Mouse (Mus musculus) cerebellum, adult 2 months (tissue): ENCODE data around the gene Usp24. TPM values are rescaled to one million over a fixed set of nuclear protein-coding genes. Genes with fewer than 3 reads are reported as not detected.
"Not testable (repeated sequence)": the region's sequence is repeated elsewhere in the genome, so short reads cannot be mapped to it uniquely, and the experiment has no call there.

Experiments
- DNase-seq, 2 experiments: peaks; one replicate each; pipeline ENCODE4 v3.0.0; 2021
- H3K27ac ChIP-seq: fragments of 200-500 bp; 2 replicates; pipeline ENCODE4 v1.5.1; 2012; ENCODE audit warnings: low read length, control low read depth, inconsistent platforms; ENCODE audit not compliant: insufficient read depth
- H3K27me3 ChIP-seq: fragments of 200-500 bp; 2 replicates; pipeline ENCODE4 v1.6.1; 2012; ENCODE audit warnings: inconsistent platforms, mild to moderate bottlenecking, low read length, moderate library complexity; ENCODE audit not compliant: control insufficient read depth, insufficient read depth
- H3K4me1 ChIP-seq: fragments of 200-500 bp; 2 replicates; pipeline ENCODE4 v1.6.1; 2011; ENCODE audit warnings: low read length; ENCODE audit not compliant: control insufficient read depth, insufficient read depth
- H3K4me3 ChIP-seq: fragments of 200-500 bp; replicated peaks from 2 replicates; pipeline ENCODE3; 2011; ENCODE audit warnings: mild to moderate bottlenecking, low read depth, low read length, control low read depth; ENCODE audit not compliant: insufficient read depth
- CTCF ChIP-seq: fragments of 200-500 bp; IDR thresholded peaks from 2 replicates; pipeline ENCODE4 v1.5.1; 2011; ENCODE audit warnings: low read depth, mild to moderate bottlenecking, control low read depth, low read length, moderate library complexity, borderline replicate concordance; ENCODE audit not compliant: insufficient read depth
- POLR2A ChIP-seq: fragments of 200-500 bp; IDR thresholded peaks from 2 replicates; pipeline ENCODE4 v1.6.1; 2011; ENCODE audit warnings: low read length, control low read depth, borderline replicate concordance; ENCODE audit not compliant: insufficient read depth
- WGBS: fragments of 180-500 bp; shearing (Covaris S2); methylation state at CpG from one replicate; pipeline ENCODE4 v1.1.7; 2018; 5-methylcytosine and 5-hydroxymethylcytosine counted together
- polyA plus RNA-seq: library from polyadenylated mRNA; depleted of rRNA; stranded (reverse); fragments of >200 nt; gene quantifications from 2 replicates; pipeline ENCODE4 v1.2.3, GENCODE M21; 2012

Gene Usp24
- polyA plus RNA-seq, 1 experiment, result 22.4 TPM

DNA sequence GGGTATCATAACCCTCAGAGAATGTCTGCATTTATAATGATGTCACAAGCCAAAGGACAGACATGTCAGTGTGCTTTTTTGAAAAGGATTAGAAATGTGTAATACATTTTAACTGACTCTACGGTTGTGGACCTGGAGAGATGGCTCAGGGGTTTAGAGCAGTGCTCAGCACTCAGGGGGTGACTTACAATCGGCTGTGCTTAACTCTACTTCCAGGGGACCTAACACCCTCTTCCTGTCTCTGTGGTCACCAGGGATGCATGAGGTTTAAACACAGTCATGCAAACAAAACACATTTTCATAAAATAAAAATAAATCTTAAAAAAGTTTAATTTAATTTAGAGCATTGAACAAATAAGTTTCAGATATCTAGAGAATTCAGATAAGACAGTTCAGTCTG lies 7.3 kb downstream of the Usp24 start:
- Histone ChIP-seq H3K4me1 (no peaks in the 10 kb centered on the region; the same call in none of the 2 replicates), H3K27me3 (no peaks in the 10 kb centered on the region), H3K4me3 (no peak overlapping the region), H3K27ac (no peak overlapping the region)
- 53% methylated on average over 2 of the region's 2 CpGs for WGBS
- TF ChIP-seq POLR2A (no peak), CTCF (no peak)
- DNase-seq, result no peak

GRCm38 (mm10) chr4:106327436-106327835 lies 11.4 kb downstream of the Usp24 start:
- TF ChIP-seq POLR2A (no peak), CTCF (no peak)
- WGBS, result 71% methylated on average over 5 of the region's 5 CpGs
- DNase-seq, result no peak

GRCm38 (mm10) chr4:106328704-106329103 lies 12.7 kb downstream of the Usp24 start:
- no peak for TF ChIP-seq POLR2A
- no peak for TF ChIP-seq CTCF
- no peak overlapping the region for H3K4me3 ChIP-seq
- H3K4me1 ChIP-seq, result no peaks in the 10 kb centered on the region
- no peak overlapping the region for H3K27ac ChIP-seq
- WGBS, result 90% methylated on average over 4 of the region's 4 CpGs
- no peak for DNase-seq
- no peaks in the 10 kb centered on the region for H3K27me3 ChIP-seq

More at GRCm38 (mm10) chr4:106327436-106327835, 11.4 kb downstream of the Usp24 start:
- Histone ChIP-seq H3K4me1 (no peaks in the 10 kb centered on the region), H3K4me3 (no peak overlapping the region), H3K27ac (no peak overlapping the region), H3K27me3 (no peaks in the 10 kb centered on the region)

DNA sequence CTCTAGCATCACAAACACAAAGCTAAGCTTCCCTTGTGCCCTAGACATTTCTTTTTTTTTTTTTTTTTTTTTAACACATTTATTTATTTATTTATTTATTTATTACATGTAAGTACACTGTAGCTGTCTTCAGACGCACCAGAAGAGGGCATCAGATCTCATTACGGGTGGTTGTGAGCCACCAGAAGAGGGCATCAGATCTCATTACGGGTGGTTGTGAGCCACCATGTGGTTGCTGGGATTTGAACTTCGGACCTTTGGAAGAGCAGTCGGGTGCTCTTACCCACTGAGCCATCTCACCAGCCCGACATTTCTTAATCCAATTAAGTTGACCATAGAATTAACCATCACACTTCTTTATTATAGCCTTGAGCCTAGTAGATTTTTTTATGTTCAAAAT lies 13.2 kb downstream of the Usp24 start:
- not testable (repeated sequence) for H3K27me3 ChIP-seq, H3K4me3 ChIP-seq, H3K4me1 ChIP-seq, H3K27ac ChIP-seq, DNase-seq
- 91% methylated on average over 6 of the region's 6 CpGs for whole genome bisulfite sequencing

DNA sequence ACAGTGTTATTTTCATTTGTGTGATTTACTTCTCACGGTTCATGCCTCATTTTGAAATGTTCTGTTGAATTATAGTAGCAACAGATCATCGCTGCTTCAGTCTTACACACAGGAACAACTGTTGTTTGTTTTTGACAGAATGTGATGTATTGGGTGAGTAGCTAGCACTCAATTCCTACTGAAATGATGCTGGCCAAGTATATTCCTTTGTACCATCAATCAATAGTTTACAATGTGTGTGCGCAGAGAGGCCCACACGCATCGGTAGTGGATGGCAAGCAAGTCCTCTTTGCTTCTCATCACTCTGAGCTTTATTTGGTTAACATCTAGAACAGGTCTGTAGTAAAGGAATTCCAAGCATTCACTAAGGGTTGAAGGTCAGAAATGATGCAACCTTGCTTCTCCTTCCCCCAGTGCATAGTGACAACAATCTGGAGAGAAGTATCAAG lies 14.4 kb downstream of the Usp24 start:
- H3K27me3 ChIP-seq, result no peaks in the 10 kb centered on the region
- no peak overlapping the region for H3K4me3 ChIP-seq
- H3K27ac ChIP-seq, result no peak overlapping the region; the same call in 1 of the 2 replicates
- no peaks in the 10 kb centered on the region for H3K4me1 ChIP-seq
- 91% methylated on average over 5 of the region's 5 CpGs for WGBS
- no peak for DNase-seq
- TF ChIP-seq CTCF (no peak), POLR2A (no peak)

DNA sequence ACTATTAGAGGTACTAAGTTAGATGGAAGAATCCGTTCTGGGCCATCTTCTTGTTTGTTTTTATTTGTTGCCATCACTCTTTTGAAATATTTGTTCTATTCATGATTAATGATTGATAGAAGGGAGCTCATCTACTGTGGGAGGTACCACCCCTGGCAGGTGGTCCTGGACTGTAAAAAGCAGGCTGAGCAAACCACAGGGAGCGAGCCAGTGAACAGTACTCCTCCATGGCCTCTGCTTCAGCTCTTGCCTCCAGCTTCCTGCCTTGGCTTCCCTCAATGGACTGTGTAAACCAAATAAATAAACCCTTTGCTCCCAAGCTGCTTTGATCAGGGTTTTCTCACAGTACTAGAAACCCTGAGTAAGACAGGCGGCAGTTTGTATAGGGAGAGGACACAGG lies 17.1 kb downstream of the Usp24 start:
- WGBS, result 84% methylated on average over 3 of the region's 3 CpGs
- H3K27ac ChIP-seq, result no peak overlapping the region
- TF ChIP-seq POLR2A (no peak), CTCF (no peak)

DNA sequence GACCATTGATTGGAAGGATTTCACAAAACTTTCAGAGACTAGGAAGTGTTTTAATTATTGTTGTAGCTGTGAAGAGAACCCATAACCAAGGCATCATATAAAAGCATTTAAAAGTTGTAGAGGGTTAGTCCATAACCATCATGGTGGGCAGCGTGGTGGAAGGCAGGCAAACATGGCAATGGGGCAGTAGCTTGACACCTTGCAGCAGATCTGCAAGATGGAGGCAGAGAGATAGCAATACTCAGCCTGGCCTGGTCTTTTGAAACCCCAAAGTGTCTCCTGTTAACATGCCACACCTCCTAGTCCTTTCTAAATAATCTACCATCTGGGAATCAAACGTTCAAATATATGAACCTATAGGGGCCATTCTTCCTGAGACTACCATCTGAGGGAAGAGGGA lies 17.6 kb downstream of the Usp24 start:
- H3K27me3 ChIP-seq, result no peaks in the 10 kb centered on the region
- no peak overlapping the region for H3K27ac ChIP-seq
- TF ChIP-seq CTCF, result no peak
- no peak for TF ChIP-seq POLR2A
- no peaks in the 10 kb centered on the region for H3K4me1 ChIP-seq
- DNase-seq, result no peak
- 83% methylated on average over 2 of the region's 2 CpGs for WGBS
- no peak overlapping the region for H3K4me3 ChIP-seq

More for the DNA sequence above, 17.1 kb downstream of the Usp24 start:
- Histone ChIP-seq H3K4me1 (no peaks in the 10 kb centered on the region), H3K4me3 (no peak overlapping the region), H3K27me3 (no peaks in the 10 kb centered on the region)
- no peak for DNase-seq

- TF ChIP-seq CTCF, result no peak
- no peak for TF ChIP-seq POLR2A
- WGBS, result 97% methylated on average over 1 of the region's 1 CpGs
These were observed 19.8 kb downstream of the Usp24 start for GRCm38 (mm10) chr4:106335858-106336257.

More at GRCm38 (mm10) chr4:106335858-106336257, 19.8 kb downstream of the Usp24 start:
- DNase-seq, result no peak
- Histone ChIP-seq H3K27me3 (no peaks in the 10 kb centered on the region), H3K27ac (no peak overlapping the region), H3K4me3 (no peak overlapping the region), H3K4me1 (no peaks in the 10 kb centered on the region; the same call in 1 of the 2 replicates)
